22 mouse cellular contexts compared by ENCODE assay signal in genomic region chr3:105046870-105047269, GRCm38 (mm10). TPM values are rescaled to one million over a fixed set of nuclear protein-coding genes. Genes with fewer than 3 reads are reported as not detected.
A peak's percentile ranks its signal among the peaks of the same experiment; 100 is the strongest.
DNase-seq lines count a peak whose midpoint lies in the region; ATAC-seq and TF ChIP-seq lines count a peak whose summit lies in the region.
"Had no signal": no experiment of that assay in that cellular context is flagged by ENCODE, and none has a peak within 500 bp of the region (broad histone marks: within the 10 kb centered on the region; RNA-seq: fewer than 3 reads in every experiment).

No protein-coding gene starts in this region.

- no peaks in the 10 kb centered on the region for H3K9me3 ChIP-seq in liver, embryonic 15.5 days (replicated peaks)
- H3K9me3 ChIP-seq in heart, embryonic 13.5 days: no peaks in the 10 kb centered on the region
- H3K9me3 ChIP-seq: embryonic facial prominence, embryonic 12.5 days; G1E; hindbrain, embryonic 15.5 days; liver, embryonic 13.5 days; megakaryocyte, embryonic 14.5 days had no signal

- TF ChIP-seq EP300 in heart, adult 2 months (IDR thresholded peaks at IDR 0.05; ENCODE audit: insufficient read depth, low read depth, low read length): no peak

- H3K4me1 ChIP-seq in heart, adult 2 months (ENCODE audit: control insufficient read depth, insufficient read depth, low read length): peaks cover 21% of the 10 kb centered on the region
- 0 out of 2 replicates have a peak, but pooled peaks cover 3% of the 10 kb centered on the region for H3K4me1 ChIP-seq in liver, embryonic 15.5 days (replicated peaks)
- H3K4me1 ChIP-seq in heart, embryonic 13.5 days: peaks cover 96% of the 10 kb centered on the region

- H3K36me3 ChIP-seq in heart, adult 2 months (ENCODE audit: control insufficient read depth, insufficient read depth, low read length): peaks cover 8% of the 10 kb centered on the region
- H3K36me3 ChIP-seq in liver, embryonic 15.5 days (replicated peaks): no peaks in the 10 kb centered on the region
- H3K36me3 ChIP-seq in heart, embryonic 13.5 days: no peaks in the 10 kb centered on the region
- H3K36me3 ChIP-seq: embryonic facial prominence, embryonic 12.5 days; G1E; hindbrain, embryonic 15.5 days; liver, embryonic 13.5 days had no signal

- H3K79me2 ChIP-seq in heart, adult 2 months (replicated peaks; ENCODE audit: control insufficient read depth, insufficient read depth, low read length): peaks cover 2% of the 10 kb centered on the region

- peak overlapping the region; percentile 69 for H3K27ac ChIP-seq in heart, adult 2 months
- 0 out of 2 replicates have a peak overlapping the region, but pooled peaks have one; percentile 3 for H3K27ac ChIP-seq in liver, embryonic 15.5 days (replicated peaks)
- H3K27ac ChIP-seq in heart, embryonic 13.5 days (replicated peaks): peak overlapping the region; percentile 92
- H3K27ac ChIP-seq: embryonic facial prominence, embryonic 12.5 days; hindbrain, embryonic 15.5 days; liver, embryonic 13.5 days had no signal

- TF ChIP-seq POLR2A in heart, adult 2 months (IDR thresholded peaks at IDR 0.05; ENCODE audit: insufficient read depth, low read depth, low read length): no peak

- TF ChIP-seq CTCF in heart, adult 2 months (IDR thresholded peaks at IDR 0.05): no peak

- DNase-seq in heart, adult 2 months: no peak
- DNase-seq in heart, postnatal 4 days: no peak
- no peak for DNase-seq in liver
- no peak for DNase-seq in adipocyte (ENCODE audit: low spot score)
- no peak for DNase-seq in left cerebral cortex, adult 11 months (ENCODE audit: low spot score)
- DNase-seq: B cell, adult 2 months; cerebellum, adult 8-10 months; liver, embryonic 13.5 days; right cerebral cortex, postnatal 25 days; thymus, postnatal 36 days had no signal

- H3K27me3 ChIP-seq in heart, adult 2 months (ENCODE audit: control insufficient read depth, insufficient read depth, low read length): no peaks in the 10 kb centered on the region
- peaks cover 41% of the 10 kb centered on the region for H3K27me3 ChIP-seq in liver, embryonic 15.5 days
- no peaks in the 10 kb centered on the region for H3K27me3 ChIP-seq in heart, embryonic 13.5 days (replicated peaks)
- H3K27me3 ChIP-seq: embryonic facial prominence, embryonic 12.5 days; hindbrain, embryonic 15.5 days had no signal

- intact Hi-C loops in heart, adult 2 months (cut with DNase I): no loop called here

- H3K4me2 ChIP-seq in liver, embryonic 15.5 days: no peak overlapping the region
- H3K4me2 ChIP-seq in heart, embryonic 13.5 days: peak overlapping the region; percentile 65
- H3K4me2 ChIP-seq: embryonic facial prominence, embryonic 12.5 days; hindbrain, embryonic 15.5 days; liver, embryonic 13.5 days had no signal

- 0 out of 2 replicates have a peak, but pooled peaks have one; percentile 31 for ATAC-seq in liver, embryonic 15.5 days (ENCODE audit: insufficient read depth)
- no peak for ATAC-seq in heart, embryonic 13.5 days (ENCODE audit: extremely low read depth, insufficient number of reproducible peaks, low FRiP score, low TSS enrichment)
- peak; percentile 87 for ATAC-seq in monocyte, adult 5-6 weeks (replicated peaks; ENCODE audit: insufficient number of reproducible peaks, low FRiP score, low TSS enrichment, poor library complexity, severe bottlenecking)

- peak overlapping the region; percentile 0; the same call in 1 of the 2 replicates for H3K4me3 ChIP-seq in heart, adult 2 months
- no peak overlapping the region for H3K4me3 ChIP-seq in liver, embryonic 15.5 days (replicated peaks)
- H3K4me3 ChIP-seq in heart, embryonic 13.5 days: peak overlapping the region; percentile 30
- H3K4me3 ChIP-seq: embryonic facial prominence, embryonic 12.5 days; hindbrain, embryonic 15.5 days; liver, embryonic 13.5 days had no signal

- WGBS in heart, adult 2 months: 12% methylated on average over 5 of the region's 5 CpGs
- 11% methylated on average over 5 of the region's 5 CpGs for WGBS in liver, embryonic 15.5 days (ENCODE audit: insufficient replicate concordance)
- WGBS in heart, embryonic 13.5 days: 22% methylated on average over 5 of the region's 5 CpGs

- no peak overlapping the region for H3K9ac ChIP-seq in heart, adult 2 months (ENCODE audit: low read depth, low read length)
- no peak overlapping the region for H3K9ac ChIP-seq in liver, embryonic 15.5 days
- H3K9ac ChIP-seq in heart, embryonic 13.5 days: peak overlapping the region; percentile 73
- H3K9ac ChIP-seq: embryonic facial prominence, embryonic 12.5 days; hindbrain, embryonic 15.5 days; liver, embryonic 13.5 days had no signal

RNA-seq across cellular contexts. Expression of gene Cttnbp2nl, which starts 6.1 kb away (rescaled TPM):
- 10 to 100 TPM; 15.3 to 20.9 TPM for total RNA-seq in heart, adult 2 months (2021)
- polyA plus RNA-seq in heart, adult 2 months (2012; rRNA removed): 3.9 and 4.1 TPM in 2 replicates
- total RNA-seq in heart, postnatal 4 days (2021): 10 to 100 TPM; 35.3 to 36.3 TPM
- polyA plus RNA-seq in liver, embryonic 15.5 days (2015; fragmentation: Nextera tagmentation; extraction: Ambion mirVana): 2.1 and 2.2 TPM in 2 replicates
- 24.1 and 26.8 TPM in 2 replicates for polyA plus RNA-seq in heart, embryonic 13.5 days (2015; fragmentation: Nextera tagmentation; extraction: Ambion mirVana)
- 0.19 to 0.53 TPM in 2 of 3 replicates, not detected in the other for total RNA-seq in monocyte, adult 5-6 weeks (2017)

RNA-seq across cellular contexts. Expression of gene 4930564D02Rik, which starts 19.8 kb away (rescaled TPM):
- total RNA-seq in heart, adult 2 months (2021): not detected
- polyA plus RNA-seq in heart, adult 2 months (2012; rRNA removed): not detected in 2 replicates
- total RNA-seq in heart, postnatal 4 days (2021): not detected
- polyA plus RNA-seq in liver, embryonic 15.5 days (2015; fragmentation: Nextera tagmentation; extraction: Ambion mirVana): not detected in 2 replicates
- polyA plus RNA-seq in heart, embryonic 13.5 days (2015; fragmentation: Nextera tagmentation; extraction: Ambion mirVana): not detected in 2 replicates
- total RNA-seq in monocyte, adult 5-6 weeks (2017): not detected in 3 replicates
- total RNA-seq: G1E; gastrocnemius, postnatal 25 days; left cerebral cortex, adult 18-20 months had no signal
- polyA plus RNA-seq: embryonic facial prominence, embryonic 12.5 days; forebrain, embryonic 11.5 days; G1E; hindbrain, embryonic 15.5 days; kidney, embryonic 14.5 days; liver, embryonic 13.5 days; stomach, embryonic 14.5 days had no signal

Comparison
In these comparisons a context has a peak if more than half of its experiments do, and no peak if none do; other contexts are left out.
1. H3K27ac ChIP-seq: peak in every context shown above with its lines; median percentile 92 in heart, embryonic 13.5 days; 69 in heart, adult 2 months; 3 in liver, embryonic 15.5 days.
2. RNA of gene Cttnbp2nl, which starts 6.1 kb away (total RNA-seq): 35.3 to 36.3 TPM in heart, postnatal 4 days and 15.3 to 20.9 TPM in heart, adult 2 months; 0.19 to 0.53 TPM in monocyte, adult 5-6 weeks; every median in the first group is over 10 times any median in the second.